Comparison of ENCODE assay signal across 8 mouse cellular contexts in genomic region chr1:32172506-32173239, GRCm38 (mm10). TPM values are rescaled to one million over a fixed set of nuclear protein-coding genes. Genes with fewer than 3 reads are reported as not detected.
DNase-seq lines count a peak whose midpoint lies in the region; ATAC-seq lines count a peak whose summit lies in the region.

Gene Khdrbs2, plus strand, starts transcription at chr1:32172714.

- peak within 1 kb of the TSS; percentile 57 for H3K9ac ChIP-seq in hindbrain, embryonic 11.5 days (ENCODE audit: low read depth, low read length)
- H3K9ac ChIP-seq in lung, embryonic 15.5 days = no peak within 1 kb of the TSS

- DNase-seq in WW6 (ENCODE audit: low read depth, low spot score) = peak; percentile 69
- peak; percentile 92 for DNase-seq in cerebellum, adult 9-11 months
- peak; percentile 87 to 94 for DNase-seq in frontal cortex, adult 2 months (ENCODE audit: extremely low spot score in 1 of 2, low spot score in 1 of 2)
- DNase-seq in hindbrain, embryonic 11.5 days (ENCODE audit: low spot score) = peak; percentile 93
- peak; percentile 94 for DNase-seq in layer of hippocampus, adult 9-11 months
- peak; percentile 43 for DNase-seq in retina, adult 2 months (ENCODE audit: low read depth, low spot score)

- WGBS in hindbrain, embryonic 11.5 days = under 1% methylated on average over 53 of the region's 53 CpGs
- WGBS in lung, embryonic 15.5 days = under 1% methylated on average over 53 of the region's 53 CpGs

- no peaks in the 10 kb centered on the region for H3K27me3 ChIP-seq in hindbrain, embryonic 11.5 days (ENCODE audit: control insufficient read depth, insufficient read depth, low read length)
- H3K27me3 ChIP-seq in lung, embryonic 15.5 days = peaks cover 22% of the 10 kb centered on the region

- 0 out of 2 replicates have a peak within 1 kb of the TSS, but pooled peaks have one; percentile 17 for H3K27ac ChIP-seq in hindbrain, embryonic 11.5 days (ENCODE audit: low read depth, low read length)
- H3K27ac ChIP-seq in lung, embryonic 15.5 days = no peak within 1 kb of the TSS

- H3K36me3 ChIP-seq in hindbrain, embryonic 11.5 days (ENCODE audit: control insufficient read depth, insufficient read depth, low read length) = no peaks in the 10 kb centered on the region
- no peaks in the 10 kb centered on the region for H3K36me3 ChIP-seq in lung, embryonic 15.5 days

- H3K4me2 ChIP-seq in hindbrain, embryonic 11.5 days (replicated peaks; ENCODE audit: low read depth, low read length) = peak within 1 kb of the TSS; percentile 86
- H3K4me2 ChIP-seq in lung, embryonic 15.5 days = peak within 1 kb of the TSS; percentile 88

- peak; percentile 100 for ATAC-seq in hindbrain, embryonic 11.5 days (ENCODE audit: low FRiP score)
- ATAC-seq in lung, embryonic 15.5 days (ENCODE audit: borderline replicate concordance, extremely low read depth, low FRiP score, low TSS enrichment) = peak; percentile 100
- ATAC-seq in CD4-positive, CD25-positive, alpha-beta regulatory T cell, adult 4 months = no peak

- no peaks in the 10 kb centered on the region for H3K9me3 ChIP-seq in hindbrain, embryonic 11.5 days (ENCODE audit: control insufficient read depth, low read length)
- no peaks in the 10 kb centered on the region for H3K9me3 ChIP-seq in lung, embryonic 15.5 days

- no peaks in the 10 kb centered on the region for H3K4me1 ChIP-seq in hindbrain, embryonic 11.5 days (replicated peaks; ENCODE audit: control insufficient read depth, insufficient read depth, low read length)
- peaks cover 8% of the 10 kb centered on the region; the same call in 1 of the 2 replicates for H3K4me1 ChIP-seq in lung, embryonic 15.5 days

- H3K4me3 ChIP-seq in hindbrain, embryonic 11.5 days (ENCODE audit: low read depth, low read length) = peak within 1 kb of the TSS; percentile 51
- H3K4me3 ChIP-seq in lung, embryonic 15.5 days = peak within 1 kb of the TSS; percentile 44

RNA-seq across cellular contexts. Expression of gene Khdrbs2, which starts in this region (rescaled TPM):
- polyA plus RNA-seq in frontal cortex, adult 2 months (2012; rRNA removed) = 8.0 and 9.4 TPM in 2 replicates
- polyA plus RNA-seq in hindbrain, embryonic 11.5 days (2014; fragmentation: Nextera tagmentation; extraction: Ambion mirVana) = 11.2 and 11.9 TPM in 2 replicates
- polyA plus RNA-seq in lung, embryonic 15.5 days (2015; fragmentation: Nextera tagmentation; extraction: Ambion mirVana) = 0.53 and 0.89 TPM in 2 replicates
- under 1 TPM in 1 of 2 experiments, not detected in 1; 0.63 TPM for polyA plus RNA-seq in CD4-positive, CD25-positive, alpha-beta regulatory T cell, adult 4 months (2017; shearing (Covaris generic))

Comparison
In these comparisons a context has a peak if more than half of its experiments do, and no peak if none do; other contexts are left out.
1. Peak in ATAC-seq, H3K4me3 ChIP-seq and H3K4me2 ChIP-seq in lung, embryonic 15.5 days; RNA of the gene not detected or under 1 TPM.
2. DNase-seq: peak in every context shown above with its lines; median percentile 94 in layer of hippocampus, adult 9-11 months; 93 in hindbrain, embryonic 11.5 days; 92 in cerebellum, adult 9-11 months; 90 in frontal cortex, adult 2 months; 69 in WW6; 43 in retina, adult 2 months.